Mouse (Mus musculus): ENCODE results near the gene Mcrs1. TPM values are rescaled to one million over a fixed set of nuclear protein-coding genes. Genes with fewer than 3 reads are reported as not detected.

The Mcrs1 gene
- polyA plus RNA-seq, 1 experiment from 2014 or later = 146 TPM

GRCm38 (mm10) chr15:99205959-99206358 lies 45.8 kb downstream of the Mcrs1 start:
- no peaks in the 10 kb centered on the region for H3K4me1 ChIP-seq (replicated peaks; ENCODE audit: control insufficient read depth, insufficient read depth, low read length)
- no peak overlapping the region for H3K4me3 ChIP-seq (ENCODE audit: low read depth, low read length)
- DNase-seq (ENCODE audit: low spot score) (no peak), ATAC-seq (replicated peaks; ENCODE audit: low FRiP score, low TSS enrichment, low read depth) (no peak)
- H3K27ac ChIP-seq (ENCODE audit: low read depth) = no peak overlapping the region
- H3K27me3 ChIP-seq (replicated peaks; ENCODE audit: control insufficient read depth, insufficient read depth, low read length) = no peaks in the 10 kb centered on the region
- peaks cover 63% of the 10 kb centered on the region for H3K36me3 ChIP-seq (ENCODE audit: control insufficient read depth, insufficient read depth, low read length)
- no peaks in the 10 kb centered on the region for H3K9me3 ChIP-seq (ENCODE audit: control insufficient read depth, low read length)
- H3K4me2 ChIP-seq (ENCODE audit: low read length) = no peak overlapping the region
- H3K9ac ChIP-seq (ENCODE audit: low read length) = no peak overlapping the region
- 78% methylated on average over 8 of the region's 8 CpGs for WGBS

- H3K4me1 ChIP-seq (replicated peaks; ENCODE audit: control insufficient read depth, insufficient read depth, low read length) = no peaks in the 10 kb centered on the region
- no peak for ATAC-seq (replicated peaks; ENCODE audit: low FRiP score, low TSS enrichment, low read depth)
- no peak overlapping the region for H3K4me2 ChIP-seq (ENCODE audit: low read length)
- no peaks in the 10 kb centered on the region for H3K27me3 ChIP-seq (replicated peaks; ENCODE audit: control insufficient read depth, insufficient read depth, low read length)
- H3K4me3 ChIP-seq (ENCODE audit: low read depth, low read length) = no peak overlapping the region
- H3K9me3 ChIP-seq (ENCODE audit: control insufficient read depth, low read length) = no peaks in the 10 kb centered on the region
- no peak overlapping the region for H3K27ac ChIP-seq (ENCODE audit: low read depth)
- no peak overlapping the region for H3K9ac ChIP-seq (ENCODE audit: low read length)
- H3K36me3 ChIP-seq (ENCODE audit: control insufficient read depth, insufficient read depth, low read length) = peaks cover 43% of the 10 kb centered on the region
- DNase-seq (ENCODE audit: low spot score) = no peak
These were observed 53.0 kb downstream of the Mcrs1 start for GRCm38 (mm10) chr15:99198761-99199160.

GRCm38 (mm10) chr15:99195043-99195442 lies 56.7 kb downstream of the Mcrs1 start:
- Histone ChIP-seq H3K9ac (ENCODE audit: low read length) (no peak overlapping the region), H3K36me3 (ENCODE audit: control insufficient read depth, insufficient read depth, low read length) (peaks cover 49% of the 10 kb centered on the region), H3K4me2 (ENCODE audit: low read length) (no peak overlapping the region), H3K27ac (ENCODE audit: low read depth) (no peak overlapping the region), H3K9me3 (ENCODE audit: control insufficient read depth, low read length) (no peaks in the 10 kb centered on the region), H3K27me3 (replicated peaks; ENCODE audit: control insufficient read depth, insufficient read depth, low read length) (no peaks in the 10 kb centered on the region), H3K4me3 (ENCODE audit: low read depth, low read length) (no peak overlapping the region), H3K4me1 (replicated peaks; ENCODE audit: control insufficient read depth, insufficient read depth, low read length) (no peaks in the 10 kb centered on the region)
- WGBS = 48% methylated on average over 6 of the region's 6 CpGs
- no peak for ATAC-seq (replicated peaks; ENCODE audit: low FRiP score, low TSS enrichment, low read depth)
- DNase-seq (ENCODE audit: low spot score) = no peak

GRCm38 (mm10) chr15:99194358-99194757 lies 57.4 kb downstream of the Mcrs1 start:
- no peak overlapping the region for H3K27ac ChIP-seq (ENCODE audit: low read depth)
- no peaks in the 10 kb centered on the region for H3K27me3 ChIP-seq (replicated peaks; ENCODE audit: control insufficient read depth, insufficient read depth, low read length)
- ATAC-seq (replicated peaks; ENCODE audit: low FRiP score, low TSS enrichment, low read depth) (no peak), DNase-seq (ENCODE audit: low spot score) (no peak)
- H3K4me1 ChIP-seq (replicated peaks; ENCODE audit: control insufficient read depth, insufficient read depth, low read length) = no peaks in the 10 kb centered on the region
- H3K4me3 ChIP-seq (ENCODE audit: low read depth, low read length) = no peak overlapping the region
- no peak overlapping the region for H3K4me2 ChIP-seq (ENCODE audit: low read length)
- peaks cover 47% of the 10 kb centered on the region for H3K36me3 ChIP-seq (ENCODE audit: control insufficient read depth, insufficient read depth, low read length)
- WGBS = 79% methylated on average over 10 of the region's 10 CpGs
- no peaks in the 10 kb centered on the region for H3K9me3 ChIP-seq (ENCODE audit: control insufficient read depth, low read length)
- H3K9ac ChIP-seq (ENCODE audit: low read length) = no peak overlapping the region

Other genes starting within 250 kb of the Mcrs1 start
- 269 and 276 TPM in 2 replicates for gene Tuba1c, start 222.1 kb downstream of the Mcrs1 start, polyA plus RNA-seq (2014; fragmentation: Nextera tagmentation; extraction: Ambion mirVana)
- gene Prph, start 196.8 kb downstream of the Mcrs1 start, polyA plus RNA-seq (2014; fragmentation: Nextera tagmentation; extraction: Ambion mirVana) = 54.4 and 56.3 TPM in 2 replicates
- 25.4 and 27.7 TPM in 2 replicates for gene Troap, start 177.4 kb downstream of the Mcrs1 start, polyA plus RNA-seq (2014; fragmentation: Nextera tagmentation; extraction: Ambion mirVana)
- 0.16 TPM in 1 of 2 replicates, not detected in the other for gene C1ql4, start 164.1 kb downstream of the Mcrs1 start, polyA plus RNA-seq (2014; fragmentation: Nextera tagmentation; extraction: Ambion mirVana)
- gene Dnajc22, start 158.8 kb downstream of the Mcrs1 start, polyA plus RNA-seq (2014; fragmentation: Nextera tagmentation; extraction: Ambion mirVana) = 16.3 and 20.2 TPM in 2 replicates
- 38.4 and 41.4 TPM in 2 replicates for gene Spats2, start 126.0 kb downstream of the Mcrs1 start, polyA plus RNA-seq (2014; fragmentation: Nextera tagmentation; extraction: Ambion mirVana)
- gene Kcnh3, start 27.1 kb downstream of the Mcrs1 start, polyA plus RNA-seq (2014; fragmentation: Nextera tagmentation; extraction: Ambion mirVana) = 0.39 and 0.51 TPM in 2 replicates
- 40.6 and 51.1 TPM in 2 replicates for gene Prpf40b, start 43.1 kb upstream of the Mcrs1 start, polyA plus RNA-seq (2014; fragmentation: Nextera tagmentation; extraction: Ambion mirVana)
- 0.11 and 0.24 TPM in 2 replicates for gene Fam186b, start 43.9 kb upstream of the Mcrs1 start, polyA plus RNA-seq (2014; fragmentation: Nextera tagmentation; extraction: Ambion mirVana)
- gene Fmnl3, start 118.5 kb upstream of the Mcrs1 start, polyA plus RNA-seq (2014; fragmentation: Nextera tagmentation; extraction: Ambion mirVana) = 15.9 and 19.5 TPM in 2 replicates
- 368 and 370 TPM in 2 replicates for gene Tmbim6, start 140.9 kb upstream of the Mcrs1 start, polyA plus RNA-seq (2014; fragmentation: Nextera tagmentation; extraction: Ambion mirVana)
- 8.9 and 9.3 TPM in 2 replicates for gene Nckap5l, start 205.8 kb upstream of the Mcrs1 start, polyA plus RNA-seq (2014; fragmentation: Nextera tagmentation; extraction: Ambion mirVana)
- gene Bcdin3d, start 222.8 kb upstream of the Mcrs1 start, polyA plus RNA-seq (2014; fragmentation: Nextera tagmentation; extraction: Ambion mirVana) = 12.4 and 13.7 TPM in 2 replicates